Mouse (Mus musculus) lung, postnatal 4 days (tissue): ENCODE data around the gene Hspb6.

Source experiments
- DNase-seq, 2 experiments: peaks; one replicate each; pipeline ENCODE4 v3.0.0; 2021

The Hspb6 gene

GRCm38 (mm10) chr7:30553810-30554584 lies 2.0 kb downstream of the Hspb6 start:
- no peak for DNase-seq

- no peak for DNase-seq
These were observed 5.0 kb downstream of the Hspb6 start for GRCm38 (mm10) chr7:30556894-30557536.

GRCm38 (mm10) chr7:30557901-30558514 lies 6.0 kb downstream of the Hspb6 start:
- DNase-seq: no peak

- DNase-seq: no peak
These were observed 6.9 kb downstream of the Hspb6 start for GRCm38 (mm10) chr7:30558656-30559442.

- peak; percentile 97 to 99 for DNase-seq
These were observed 7.5 kb downstream of the Hspb6 start, which contains the start of gene Lin37 for GRCm38 (mm10) chr7:30559443-30559954. Gene Lin37, minus strand, starts transcription at chr7:30559838.

DNA sequence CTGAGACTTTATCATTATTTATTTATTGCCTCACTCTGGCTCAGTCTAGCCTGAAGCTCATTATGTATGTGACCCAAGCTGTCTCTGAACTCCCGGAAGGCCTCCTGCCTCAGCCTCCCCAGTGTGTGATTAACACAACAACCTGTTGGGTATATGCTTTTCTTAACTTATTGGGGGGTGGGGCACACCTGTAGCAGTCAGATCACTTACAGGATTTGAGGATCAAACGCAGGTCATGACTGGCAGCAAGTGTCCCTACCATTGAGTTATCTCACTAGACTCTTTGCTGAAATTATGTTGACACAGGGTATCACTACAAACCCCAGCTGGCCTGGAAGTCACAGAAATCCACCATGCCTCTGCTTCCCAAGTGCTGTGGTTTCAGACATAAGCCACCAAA lies 8.3 kb downstream of the Hspb6 start:
- no peak for DNase-seq

- no peak for DNase-seq
These were observed 10.6 kb downstream of the Hspb6 start for GRCm38 (mm10) chr7:30562526-30563116.

DNA sequence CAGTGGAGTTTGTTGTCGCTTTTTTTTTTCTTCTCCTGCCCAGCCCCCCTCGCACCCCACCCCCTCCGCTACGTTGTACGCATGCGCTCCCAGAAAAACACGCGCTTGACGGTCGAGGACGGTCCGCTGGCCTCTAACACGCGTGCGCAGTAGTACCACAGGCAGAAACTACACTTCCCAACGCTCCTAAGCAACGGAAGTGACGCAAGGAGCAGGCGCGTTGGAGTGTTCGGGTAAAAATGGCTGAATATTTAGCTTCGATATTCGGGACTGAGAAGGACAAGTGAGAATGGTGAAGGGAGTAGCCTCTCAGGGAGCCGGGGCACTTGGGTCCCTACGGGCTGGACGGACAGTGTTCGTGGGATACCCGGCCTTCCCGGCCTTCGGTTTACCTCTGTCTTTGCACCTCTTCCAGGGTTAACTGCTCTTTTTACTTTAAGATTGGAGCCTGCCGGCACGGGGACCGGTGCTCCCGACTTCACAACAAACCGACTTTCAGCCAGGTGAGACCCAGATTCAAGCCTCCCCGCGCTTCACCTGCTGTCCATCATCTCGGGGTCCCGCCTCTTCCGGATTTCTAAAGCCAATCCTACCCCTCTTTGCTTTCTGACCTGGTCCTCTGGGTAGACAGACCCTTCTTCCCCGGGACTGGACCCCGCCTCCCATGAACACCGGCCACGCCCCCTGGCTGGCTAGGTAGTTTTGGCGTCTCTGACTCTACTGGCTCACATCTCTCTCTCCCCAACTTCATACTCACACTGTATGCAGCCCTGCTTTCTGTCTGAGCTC lies 11.3 kb downstream of the Hspb6 start, which contains the start of the genes U2af1l4, Gm49396 and Psenen:
U2af1l4 (plus strand) TSS at position 185 of the 789 bp plus-strand sequence.
Gm49396 (plus strand) TSS at position 228 of the 789 bp plus-strand sequence.
Psenen (minus strand) TSS at position 511 of the 789 bp plus-strand sequence.
- DNase-seq: peak; percentile 97

DNA sequence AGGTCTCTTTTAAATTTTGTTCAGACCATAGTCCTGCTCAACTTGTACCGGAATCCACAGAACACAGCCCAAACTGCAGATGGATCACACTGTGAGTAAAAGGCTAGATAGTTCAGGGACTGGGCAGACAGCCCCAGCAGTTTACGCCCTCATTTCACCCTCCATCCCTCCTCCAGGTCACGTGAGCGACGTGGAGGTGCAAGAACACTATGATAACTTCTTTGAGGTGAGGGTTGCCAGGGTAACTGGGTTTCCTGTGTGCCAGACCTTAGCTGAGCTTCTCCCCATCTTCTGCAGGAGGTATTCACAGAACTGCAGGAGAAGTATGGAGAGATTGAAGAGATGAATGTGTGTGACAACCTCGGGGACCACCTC lies 11.9 kb downstream of the Hspb6 start:
- no peak for DNase-seq

DNA sequence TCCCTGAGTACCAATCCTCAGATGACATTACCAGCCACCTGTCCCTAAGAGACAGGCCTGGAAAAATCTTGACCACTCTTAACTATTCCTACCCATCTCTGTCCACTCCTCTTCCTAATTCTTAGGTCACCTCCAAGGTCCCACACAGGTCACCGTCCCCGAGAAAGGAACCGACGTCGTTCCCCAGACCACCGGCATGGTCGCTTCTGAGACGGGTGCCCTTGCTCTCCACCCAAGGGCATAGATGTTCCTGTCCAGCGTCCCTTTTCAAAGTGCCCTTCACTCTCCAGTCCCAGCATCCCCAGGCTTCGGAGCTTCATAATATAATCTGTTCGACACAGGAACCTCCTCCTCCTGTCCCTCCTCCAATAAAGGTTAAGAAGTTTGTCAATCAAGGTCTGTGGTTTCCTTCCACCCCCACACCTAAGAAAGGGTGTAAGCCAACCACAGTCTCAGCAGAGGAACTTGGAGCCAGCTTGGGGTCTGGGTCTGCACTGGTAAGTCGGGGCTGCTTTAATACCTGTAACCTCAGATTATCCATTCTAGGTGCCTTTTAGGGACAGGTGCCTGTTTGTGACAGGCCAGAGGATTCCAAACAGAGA lies 13.1 kb downstream of the Hspb6 start, which contains the start of gene Igflr1:
Igflr1 (plus strand) TSS at position 458 of the 602 bp plus-strand sequence.
- no peak for DNase-seq

GRCm38 (mm10) chr7:30566033-30566432 lies 14.1 kb downstream of the Hspb6 start:
- peak in 1 of 2 experiments; percentile 53 for DNase-seq

GRCm38 (mm10) chr7:30567555-30567954 lies 15.6 kb downstream of the Hspb6 start:
- no peak for DNase-seq

DNA sequence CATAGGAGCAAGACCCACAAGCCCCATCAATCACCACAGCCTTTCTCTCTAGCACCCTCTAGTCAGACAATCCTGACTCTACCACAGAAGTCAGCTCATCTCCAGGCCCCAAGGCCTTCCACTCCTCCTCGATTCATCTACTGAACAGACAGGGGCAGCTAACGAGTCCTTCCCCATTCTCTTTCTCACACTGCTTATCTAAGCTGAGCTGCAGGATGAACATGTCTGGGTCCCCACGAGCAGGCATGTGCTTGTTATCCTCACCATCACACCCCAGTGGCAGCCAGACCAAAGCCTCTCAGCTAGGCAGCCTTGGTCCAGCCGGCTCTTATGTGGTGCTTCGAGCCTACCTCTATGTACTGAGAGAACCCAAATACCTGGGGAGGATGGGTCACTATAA lies 20.4 kb downstream of the Hspb6 start:
- no peak for DNase-seq

DNA sequence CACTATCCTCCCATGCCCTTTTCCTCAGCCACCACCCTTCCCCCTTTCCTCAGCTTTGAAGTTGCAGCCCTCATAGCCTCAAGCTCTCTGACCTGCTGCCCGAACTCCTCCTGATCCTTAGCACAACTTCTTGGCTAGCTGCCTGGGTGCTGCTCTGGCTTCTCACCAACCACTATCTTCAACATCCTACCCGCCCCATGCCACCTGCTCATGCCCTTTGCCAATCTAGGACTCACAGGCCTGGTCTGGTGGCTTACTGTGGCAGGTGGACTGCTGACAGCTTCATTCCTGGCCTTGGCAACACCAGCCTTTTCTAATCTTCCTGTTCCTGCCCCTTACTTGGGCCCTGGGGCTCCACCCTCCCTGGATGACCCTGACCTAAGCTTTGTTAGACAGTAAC lies 21.0 kb downstream of the Hspb6 start:
- no peak for DNase-seq

DNA sequence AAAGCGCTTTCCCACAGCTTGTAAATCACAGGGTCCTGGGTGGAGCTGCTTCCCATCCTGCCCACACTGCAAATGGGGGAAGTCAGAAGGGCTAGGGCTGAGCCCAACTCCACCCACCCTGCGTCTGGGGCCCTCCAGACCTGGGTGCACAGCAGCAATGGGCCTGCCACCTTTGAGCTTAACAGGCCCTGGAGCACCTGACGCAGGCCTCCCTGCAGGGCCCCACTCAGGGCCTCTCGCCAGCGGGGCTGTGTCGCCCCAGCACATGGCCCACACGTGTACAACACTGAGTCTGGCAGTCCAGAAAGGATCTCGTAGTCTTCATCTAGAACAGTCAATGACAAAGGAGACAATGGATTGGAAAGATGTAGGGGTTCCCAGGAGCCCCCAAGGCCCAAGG lies 28.0 kb downstream of the Hspb6 start:
- no peak for DNase-seq

- DNase-seq: no peak
These were observed 29.6 kb downstream of the Hspb6 start for GRCm38 (mm10) chr7:30581547-30581946.

DNA sequence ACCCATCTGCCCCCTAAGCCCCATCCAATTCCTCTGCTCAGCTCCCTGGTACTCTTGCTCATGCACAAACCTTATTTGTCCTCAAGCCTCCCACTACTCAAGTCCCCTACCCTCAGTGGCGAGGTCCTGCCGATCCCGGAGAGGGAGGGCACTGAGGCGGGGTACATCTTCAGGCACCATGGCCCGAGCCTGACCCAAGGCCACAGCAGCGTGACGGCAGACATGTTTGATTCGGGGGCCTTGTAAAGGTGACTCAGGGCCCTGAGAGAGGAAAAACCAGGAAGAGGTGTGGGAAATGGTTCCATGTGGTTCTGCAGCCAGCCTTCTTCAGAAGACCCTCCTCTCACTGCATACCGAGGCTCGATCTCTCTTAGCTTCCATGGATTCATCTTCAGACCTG lies 32.4 kb downstream of the Hspb6 start:
- no peak for DNase-seq

- no peak for DNase-seq
These were observed 33.2 kb downstream of the Hspb6 start for GRCm38 (mm10) chr7:30585170-30585569.

DNA sequence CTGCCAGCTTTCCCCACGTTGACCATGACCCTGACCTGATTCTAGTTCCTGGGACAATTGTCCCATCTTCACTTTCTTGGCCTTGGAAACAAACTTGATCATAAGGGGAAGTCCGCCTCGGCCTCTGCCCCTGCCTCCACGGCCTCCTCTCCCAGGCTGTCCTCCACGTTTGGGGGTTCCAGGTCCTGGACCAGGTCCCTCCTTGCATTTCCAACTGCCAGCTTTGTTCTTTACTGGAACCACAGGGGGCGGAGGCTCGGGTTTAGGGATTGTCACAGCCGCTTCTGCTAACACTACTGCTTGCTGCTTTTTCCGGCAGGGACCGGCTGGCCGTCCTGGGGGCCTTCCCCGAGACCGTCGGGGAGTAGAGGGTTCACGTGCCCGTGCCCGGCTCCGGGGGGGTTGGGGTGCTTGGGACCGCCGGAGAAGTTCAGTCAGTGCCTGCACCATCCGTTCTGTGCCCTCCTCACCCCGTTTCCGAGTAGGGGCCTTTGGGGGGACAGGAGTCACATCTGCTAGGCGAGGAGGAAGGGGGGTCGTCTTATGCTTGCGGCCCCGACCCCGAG lies 34.6 kb downstream of the Hspb6 start:
- no peak for DNase-seq
